Mouse (Mus musculus) layer of hippocampus, adult 9-10 months (tissue): ENCODE results near the gene Parp16.
A peak's percentile ranks its signal among the peaks of the same experiment; 100 is the strongest.
"Not testable (repeated sequence)": the region's sequence is repeated elsewhere in the genome, so short reads cannot be mapped to it uniquely, and the experiment has no call there.

Experiments used
- DNase-seq: peaks from one replicate; pipeline ENCODE4 v3.0.0; 2022; ENCODE audit warnings: low spot score

Gene Parp16

DNA sequence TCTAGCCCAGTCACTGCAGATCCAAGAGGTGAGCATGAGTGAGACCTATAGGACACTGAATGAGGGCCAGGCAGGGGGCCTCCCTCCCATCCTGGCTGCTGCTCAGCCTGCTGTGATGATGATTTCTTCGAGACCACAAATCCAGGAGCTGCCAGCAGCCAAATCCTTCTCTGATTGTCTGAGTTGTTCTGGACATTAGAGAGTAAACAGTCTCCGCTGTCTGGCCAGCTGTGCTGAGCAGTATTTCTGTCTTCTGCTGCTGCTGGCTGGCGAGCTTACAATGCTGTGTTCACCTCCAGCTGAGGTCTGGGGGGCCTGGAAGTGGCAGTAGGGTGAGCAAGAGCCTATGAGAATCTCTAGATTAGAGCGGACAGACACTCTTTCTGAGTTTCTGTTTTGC lies 48.1 kb downstream of the Parp16 start:
- DNase-seq: no peak

DNA sequence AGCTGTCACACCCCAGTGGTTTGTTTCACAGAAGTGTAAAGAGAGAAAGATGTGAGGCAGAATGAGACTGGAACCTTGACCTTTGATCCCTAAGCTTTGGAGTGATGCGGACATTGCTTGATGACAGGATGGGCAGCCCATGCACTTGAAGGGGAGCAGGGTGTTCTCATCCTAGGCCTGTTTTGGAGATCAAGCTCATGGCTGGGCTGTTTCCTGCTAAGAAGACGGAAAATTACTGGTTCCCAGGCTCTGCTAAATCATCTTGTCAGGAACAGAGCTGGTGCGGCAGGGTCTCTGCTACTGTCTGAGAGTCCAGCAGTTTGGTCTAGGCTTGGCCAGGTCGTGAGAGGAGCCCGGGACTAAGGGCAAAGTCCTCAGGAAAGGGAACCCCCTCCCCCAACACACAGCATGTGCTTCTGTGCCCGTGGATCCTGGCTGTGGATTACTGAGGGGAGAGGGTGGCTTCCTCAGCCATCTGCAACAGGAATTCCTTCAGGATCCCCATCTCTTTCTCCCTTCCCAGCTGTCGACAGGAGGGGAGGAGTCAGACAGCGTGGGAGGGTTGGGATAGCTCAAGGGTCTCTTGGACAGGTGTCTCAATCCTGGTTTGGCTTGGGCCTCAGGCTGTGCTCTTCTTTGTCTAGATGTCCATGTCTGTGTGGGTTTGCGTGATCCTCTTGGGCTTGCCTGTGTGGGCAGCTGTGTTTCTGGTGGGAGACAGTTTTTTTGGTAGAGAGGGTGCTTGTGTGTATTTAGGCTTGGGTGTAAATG lies 49.1 kb downstream of the Parp16 start:
- no peak for DNase-seq

DNA sequence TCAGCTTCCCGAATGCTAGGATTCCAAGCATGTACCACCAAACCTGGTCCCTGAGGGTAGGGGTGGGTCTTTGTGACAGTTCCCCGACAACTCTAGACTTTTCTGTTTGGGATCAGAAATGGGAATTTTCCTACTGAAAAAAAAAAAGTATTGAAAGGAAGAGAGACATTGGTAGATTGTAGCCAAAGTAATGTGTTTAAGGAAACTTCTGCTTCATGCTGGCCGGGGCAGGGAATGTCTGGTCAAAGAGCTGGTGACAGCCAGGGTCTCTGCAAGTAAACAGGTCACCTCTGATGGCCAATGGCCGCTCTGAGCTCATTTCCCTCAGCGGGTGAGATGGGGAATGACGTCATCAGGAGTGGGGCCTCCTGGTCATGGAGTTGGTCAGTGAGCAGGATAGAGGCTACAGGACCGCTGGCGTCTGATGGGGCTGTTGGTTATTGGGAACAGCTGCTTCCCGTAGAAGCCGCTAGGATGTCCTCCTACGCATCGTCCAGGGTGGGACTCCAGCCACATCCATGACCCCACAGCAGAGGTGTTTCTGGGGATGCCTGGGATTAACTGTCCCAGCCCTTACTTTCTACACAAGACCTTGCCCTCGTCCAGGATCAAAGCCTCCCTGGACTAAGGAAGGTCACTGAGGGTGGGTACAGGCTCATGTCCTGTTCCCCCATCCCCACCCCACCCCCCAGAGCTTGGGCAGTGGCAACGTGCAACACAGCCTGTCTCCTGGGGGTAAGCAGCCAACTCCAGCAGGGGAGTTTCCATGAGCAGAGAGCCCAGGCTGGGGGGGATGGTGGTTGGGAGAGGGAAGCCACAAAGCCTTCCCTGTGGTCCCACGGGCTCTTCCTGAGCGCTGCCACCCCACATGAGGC lies 52.6 kb downstream of the Parp16 start:
- no peak for DNase-seq

DNA sequence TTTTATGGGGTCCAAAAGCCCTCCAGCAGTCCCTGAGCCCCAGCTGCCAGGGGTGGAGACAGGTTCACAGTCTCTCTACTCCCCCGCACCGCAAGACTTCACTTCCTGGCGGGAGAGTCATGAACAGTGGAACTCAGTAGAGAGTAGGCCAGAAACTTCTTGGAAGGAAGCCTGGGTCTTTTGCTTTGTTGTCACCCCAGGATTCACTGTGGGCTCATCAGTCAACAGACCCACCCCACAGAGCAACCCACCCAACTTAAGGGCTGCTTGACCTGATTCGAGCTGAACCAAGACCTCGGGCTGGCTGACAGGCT lies 53.2 kb downstream of the Parp16 start:
- no peak for DNase-seq

DNA sequence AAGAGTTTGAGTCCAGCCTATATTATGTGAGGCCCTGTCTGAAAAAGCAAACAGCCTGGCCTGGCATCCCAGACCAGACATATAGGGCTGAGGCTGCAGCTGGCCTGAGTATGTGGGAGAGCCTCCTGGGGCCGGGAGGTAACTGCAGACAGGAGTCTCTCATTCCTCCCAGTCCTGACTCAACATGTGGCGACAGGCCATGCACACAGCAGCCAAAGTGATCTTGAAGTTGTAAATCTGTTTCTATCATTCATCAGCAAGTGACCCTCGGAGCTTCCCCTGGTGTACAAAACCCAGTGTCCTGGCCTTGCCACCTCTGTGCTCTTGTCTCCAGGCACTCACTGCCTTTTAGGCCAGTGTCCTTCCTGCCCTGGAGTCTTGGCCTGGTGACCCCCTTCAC lies 56.9 kb downstream of the Parp16 start:
- DNase-seq: no peak

DNA sequence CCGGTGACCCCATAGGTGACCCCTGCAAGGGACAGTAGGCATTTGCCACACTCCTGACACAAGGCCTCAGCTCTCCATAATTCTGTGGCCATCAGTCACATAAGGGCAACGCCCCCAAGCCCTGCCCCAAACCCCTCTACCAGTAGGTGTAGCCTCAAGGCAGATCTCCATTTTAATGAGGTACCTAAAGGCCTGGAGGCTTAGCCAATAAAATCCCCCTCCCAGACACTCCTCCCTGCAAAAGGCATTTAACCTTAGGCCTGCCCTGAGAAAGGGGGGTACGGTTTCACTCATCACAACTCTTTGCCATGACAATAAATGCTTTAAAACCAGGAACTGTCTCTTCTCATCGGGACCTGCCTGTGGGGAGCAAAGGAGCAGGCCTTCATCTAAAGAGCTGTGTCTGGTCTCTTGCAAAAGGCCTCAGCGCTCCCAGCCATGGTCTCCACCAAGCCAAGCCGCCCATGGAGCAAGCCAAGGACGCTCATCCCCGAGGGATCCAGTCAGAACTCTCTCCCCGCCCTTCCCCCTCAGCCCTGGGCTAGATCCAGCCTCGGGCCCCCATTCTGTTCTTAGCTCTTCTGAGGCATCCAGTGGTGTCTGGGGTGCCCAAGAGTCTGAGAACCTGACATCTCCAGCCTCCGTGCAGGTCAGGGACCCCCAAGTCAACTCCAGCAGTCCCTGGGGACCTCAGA lies 60.9 kb downstream of the Parp16 start:
- no peak for DNase-seq

DNA sequence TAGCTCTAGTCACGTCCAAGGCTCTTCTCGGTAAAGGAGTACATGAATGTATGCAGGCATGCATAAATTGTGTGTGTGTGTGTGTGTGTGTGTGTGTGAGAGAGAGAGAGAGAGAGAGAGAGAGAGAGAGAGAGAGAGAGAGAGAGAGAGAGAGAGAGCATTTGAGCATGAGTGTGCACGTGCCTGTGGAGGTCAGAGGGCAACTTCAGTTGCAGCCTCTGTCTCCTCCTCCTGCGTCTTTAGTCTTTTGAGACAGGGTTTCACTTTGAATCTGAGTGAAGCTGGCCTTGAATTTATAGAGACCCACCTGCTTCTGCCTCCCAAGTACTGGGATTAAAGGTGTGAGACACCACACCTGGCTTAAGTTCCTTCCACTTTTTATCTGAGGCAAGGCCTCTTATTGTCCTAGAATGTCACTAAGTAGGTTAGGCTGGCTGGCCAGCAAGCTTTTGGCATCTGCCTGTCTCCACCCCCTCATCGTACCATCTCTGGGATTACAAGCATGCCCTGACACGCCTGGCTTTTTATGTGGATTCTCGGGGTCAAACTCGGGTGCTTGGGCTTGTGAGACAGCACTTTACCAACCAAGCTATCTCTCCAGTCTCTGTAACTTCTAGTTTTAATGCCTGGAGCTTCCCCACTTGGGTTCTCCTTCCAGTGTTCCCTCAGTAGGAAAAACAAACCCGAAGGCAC lies 62.2 kb downstream of the Parp16 start:
- no peak for DNase-seq

DNA sequence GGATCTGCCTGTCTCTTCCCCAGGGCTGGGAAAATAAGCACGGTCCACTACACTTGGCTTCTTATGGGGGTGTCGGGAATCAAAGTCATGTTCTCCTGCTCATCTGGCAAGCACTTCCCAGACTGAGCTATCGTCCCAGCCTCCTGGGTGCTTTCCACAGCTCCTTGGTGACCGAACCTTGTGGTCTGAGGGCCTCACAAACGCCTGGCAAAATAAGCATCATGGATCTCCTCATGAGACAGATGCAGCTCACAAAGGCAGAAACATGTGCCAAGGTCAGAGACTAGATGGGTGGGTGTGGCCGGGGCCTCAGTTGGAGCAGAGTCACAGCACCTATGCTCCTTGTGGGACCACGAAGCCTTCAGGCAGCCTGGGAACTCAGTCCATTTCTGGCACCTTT lies 64.2 kb downstream of the Parp16 start:
- DNase-seq: no peak

DNA sequence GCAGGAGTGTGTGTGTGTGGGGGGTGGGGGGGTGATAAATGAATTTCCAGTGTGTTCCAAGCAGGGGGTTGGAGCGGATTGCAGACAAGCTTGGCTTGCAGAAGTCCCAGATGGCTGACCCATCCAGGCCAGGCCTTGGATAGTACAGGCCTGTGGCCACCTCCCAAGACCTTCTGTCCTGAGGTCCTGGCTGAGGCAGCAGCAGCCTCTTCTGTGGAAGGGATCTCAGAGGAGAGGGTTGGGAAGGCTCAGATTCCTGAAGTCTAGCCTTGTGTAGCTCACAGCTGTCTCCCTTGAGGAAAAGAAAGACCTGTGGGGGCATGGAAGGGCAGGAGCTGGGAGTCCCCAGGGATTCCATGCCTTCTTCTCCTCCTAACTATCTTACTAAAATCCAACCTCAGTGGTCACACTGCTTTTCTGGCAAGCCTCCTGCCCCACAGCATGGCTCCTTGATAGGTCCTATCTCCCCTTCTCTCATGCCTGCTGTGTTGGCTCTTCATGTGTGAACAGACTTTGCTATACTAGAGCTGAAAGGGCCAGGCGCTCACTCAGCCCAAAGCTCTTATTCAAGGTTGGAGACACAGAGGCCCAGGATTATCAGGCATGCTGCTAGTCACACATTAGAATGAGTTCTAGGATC lies 66.6 kb downstream of the Parp16 start:
- DNase-seq: no peak

DNA sequence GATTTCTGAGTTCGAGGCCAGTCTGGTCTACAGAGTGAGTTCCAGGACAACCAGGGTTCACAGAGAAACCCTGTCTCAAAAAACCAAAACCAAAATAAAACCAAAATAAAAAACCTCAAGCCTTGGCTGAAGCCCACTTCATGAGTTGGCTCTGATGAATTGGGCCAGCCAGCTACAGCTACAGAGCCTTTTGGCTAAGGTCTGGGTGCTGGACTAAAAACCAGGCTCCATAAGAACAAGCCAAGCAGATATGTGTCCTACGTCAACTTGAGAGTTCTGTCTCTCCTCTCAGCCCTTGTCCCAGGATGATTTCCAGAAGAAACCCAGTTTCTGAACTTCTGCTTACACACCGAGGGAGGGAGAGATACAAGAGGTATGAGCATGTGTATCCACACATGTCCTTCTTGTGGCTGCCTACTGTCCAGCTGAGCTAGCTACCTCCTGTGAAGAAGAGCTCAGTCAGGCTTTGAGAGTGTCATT lies 67.5 kb downstream of the Parp16 start:
- DNase-seq: no peak

DNA sequence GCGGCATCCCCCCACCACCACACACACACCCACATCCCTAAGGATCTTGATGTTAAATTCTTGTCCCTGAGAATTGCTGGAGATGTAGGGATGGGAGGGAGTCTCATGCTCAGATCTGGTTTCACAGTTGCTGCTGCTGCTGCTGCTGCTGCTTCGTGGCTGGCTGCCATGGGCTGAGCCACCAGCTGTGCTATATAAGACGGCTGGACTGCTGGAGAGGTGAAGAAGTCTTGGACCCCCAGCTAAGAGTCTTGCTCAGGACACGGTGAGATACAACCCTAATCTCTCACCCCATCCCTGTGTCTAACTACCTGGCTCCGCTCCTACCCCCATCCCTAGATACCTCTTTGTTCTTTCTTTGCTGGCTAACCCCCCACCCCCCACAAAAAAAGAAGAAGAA lies 69.8 kb downstream of the Parp16 start, which contains the start of gene Cilp:
Gene Cilp, plus strand, starts transcription at position 222 of the 400 bp plus-strand sequence.
- no peak for DNase-seq

DNA sequence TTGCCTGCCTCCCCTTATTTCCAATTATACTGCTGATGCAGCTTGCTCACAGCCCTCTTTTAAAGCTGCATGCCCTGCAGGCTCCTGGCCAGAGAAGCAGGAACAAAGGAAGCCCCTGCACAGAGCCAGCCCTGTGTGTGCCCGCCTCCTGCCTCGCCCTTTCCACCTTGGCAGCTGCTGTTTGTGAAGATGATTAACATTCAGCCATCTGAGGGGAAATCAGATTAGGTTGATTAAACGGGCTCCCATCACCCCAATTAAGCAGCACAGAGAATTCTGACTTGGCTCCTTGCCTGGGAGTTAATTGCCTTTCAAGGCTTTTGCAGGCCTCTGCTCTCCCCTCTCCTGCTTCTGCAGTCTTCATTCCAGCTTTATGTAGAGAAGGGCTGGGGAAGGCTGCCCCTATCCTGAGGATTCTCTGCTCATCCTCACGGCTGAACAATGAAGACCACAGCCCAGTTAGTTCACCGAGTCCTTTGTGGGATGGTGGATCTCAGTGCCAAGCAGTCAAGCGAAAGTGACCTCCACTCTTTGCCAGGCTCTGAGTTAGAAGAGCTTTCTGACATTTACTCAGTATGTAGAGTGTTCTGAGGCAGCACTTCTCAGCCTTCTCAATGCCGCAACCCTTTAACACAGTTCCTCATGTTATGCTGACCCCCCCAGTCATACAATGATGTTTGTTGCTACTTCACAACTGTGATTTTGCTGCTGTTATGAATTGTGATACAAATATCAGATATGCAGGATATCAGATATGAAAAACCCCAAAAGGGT lies 72.8 kb downstream of the Parp16 start:
- DNase-seq: peak; percentile 33

DNA sequence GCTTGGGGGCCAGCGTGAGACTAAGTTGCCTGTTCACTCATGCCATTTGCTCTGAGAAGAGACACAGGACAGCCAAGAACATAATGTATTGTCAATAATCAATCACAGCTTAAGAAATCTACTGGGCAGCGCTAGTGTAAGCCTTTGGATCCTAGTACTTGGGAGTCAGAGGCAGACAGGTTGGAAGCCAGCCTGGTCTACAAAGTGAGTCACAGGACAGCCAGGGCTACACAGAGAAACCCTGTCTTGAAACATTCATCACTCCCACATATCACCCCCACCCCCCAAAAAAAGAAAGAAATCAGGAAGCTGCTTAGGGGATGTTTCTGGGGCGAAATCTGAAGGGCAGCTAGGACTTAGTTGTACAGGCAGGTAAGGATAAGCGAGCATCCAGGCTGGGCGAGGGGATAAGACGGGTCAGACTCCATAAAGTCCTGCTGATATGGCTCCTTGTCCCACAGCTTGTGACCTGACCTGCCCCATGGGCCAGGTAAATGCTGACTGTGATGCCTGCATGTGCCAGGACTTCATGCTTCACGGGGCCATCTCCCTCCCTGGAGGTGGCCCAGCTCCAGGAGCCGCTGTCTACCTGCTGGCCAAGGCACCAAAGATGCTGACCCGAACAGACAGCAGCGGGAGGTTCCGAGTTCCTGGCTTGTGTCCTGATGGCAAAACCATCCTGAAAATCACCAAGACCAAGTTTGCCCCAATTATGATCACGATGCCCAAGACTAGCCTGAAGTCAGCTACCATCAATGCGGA lies 78.1 kb downstream of the Parp16 start:
- DNase-seq: no peak

DNA sequence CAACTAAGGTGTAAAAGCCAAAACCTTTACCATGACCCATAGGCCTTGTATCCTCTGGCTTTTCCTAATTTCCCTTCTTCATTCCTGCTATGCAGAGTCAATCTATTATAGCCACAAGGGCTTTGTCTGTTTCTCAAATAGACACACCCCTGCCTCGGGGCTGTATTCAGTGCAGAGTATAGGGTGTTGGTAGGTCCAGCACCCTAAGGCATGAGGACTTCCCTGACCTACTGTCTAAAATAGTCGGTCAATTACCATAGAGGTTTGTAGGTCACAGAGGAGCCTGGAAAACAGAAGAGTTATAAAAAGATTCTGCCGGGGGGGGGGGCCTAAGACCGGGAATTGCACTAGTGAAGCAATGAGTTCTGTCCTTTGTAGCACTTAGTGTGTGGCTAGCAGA lies 78.7 kb downstream of the Parp16 start:
- no peak for DNase-seq

DNA sequence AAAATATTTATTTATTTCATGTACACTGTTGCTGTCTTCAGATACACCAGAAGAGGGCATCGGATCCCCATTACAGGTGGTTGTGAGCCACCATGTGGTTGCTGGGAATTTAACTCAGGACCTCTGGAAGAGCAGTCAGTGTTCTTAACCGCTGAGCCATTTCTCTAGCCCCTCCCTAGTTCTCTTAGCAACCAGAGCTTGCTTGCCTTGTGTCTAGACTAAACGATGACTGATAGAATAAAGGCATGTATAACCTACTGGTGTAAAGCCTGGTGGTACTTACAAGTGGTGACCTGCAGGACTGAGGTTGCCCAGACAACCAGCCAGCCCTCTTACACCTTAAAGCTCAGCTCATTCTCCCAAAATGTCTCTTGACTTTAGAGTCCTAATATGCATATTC lies 79.7 kb downstream of the Parp16 start:
- DNase-seq: not testable (repeated sequence)

DNA sequence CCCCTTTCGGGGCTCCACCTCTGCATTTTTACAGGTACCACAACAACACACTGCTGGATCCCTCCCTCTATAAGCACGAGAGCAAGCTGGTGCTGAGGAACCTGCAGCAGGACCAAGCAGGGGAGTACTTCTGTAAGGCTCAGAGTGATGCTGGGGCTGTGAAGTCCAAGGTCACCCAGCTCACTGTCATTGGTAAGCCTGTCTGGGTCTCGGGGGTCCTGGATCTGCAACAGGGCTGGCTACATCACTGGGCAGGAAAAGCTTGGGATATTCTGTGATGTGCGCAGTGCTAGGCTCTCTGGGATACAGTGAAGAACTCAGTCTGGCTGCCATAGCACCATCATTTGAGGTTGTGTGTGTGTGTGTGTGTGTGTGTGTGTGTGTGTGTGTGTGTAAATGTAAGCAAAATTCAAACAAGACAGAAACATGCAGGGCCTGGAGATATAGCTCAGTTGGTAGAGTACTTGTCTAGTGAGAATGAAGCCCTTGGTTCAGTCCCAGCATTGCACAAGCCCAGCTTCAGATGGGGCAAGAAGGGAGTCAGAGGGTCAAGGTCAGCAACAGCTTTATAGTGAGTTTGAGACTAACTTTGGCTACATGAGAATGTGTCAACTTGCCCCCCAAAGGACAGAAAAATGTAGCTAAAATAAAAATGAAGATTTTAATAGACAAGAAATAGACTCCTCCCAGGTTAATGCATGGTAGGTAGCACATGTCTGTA lies 80.8 kb downstream of the Parp16 start:
- no peak for DNase-seq

DNA sequence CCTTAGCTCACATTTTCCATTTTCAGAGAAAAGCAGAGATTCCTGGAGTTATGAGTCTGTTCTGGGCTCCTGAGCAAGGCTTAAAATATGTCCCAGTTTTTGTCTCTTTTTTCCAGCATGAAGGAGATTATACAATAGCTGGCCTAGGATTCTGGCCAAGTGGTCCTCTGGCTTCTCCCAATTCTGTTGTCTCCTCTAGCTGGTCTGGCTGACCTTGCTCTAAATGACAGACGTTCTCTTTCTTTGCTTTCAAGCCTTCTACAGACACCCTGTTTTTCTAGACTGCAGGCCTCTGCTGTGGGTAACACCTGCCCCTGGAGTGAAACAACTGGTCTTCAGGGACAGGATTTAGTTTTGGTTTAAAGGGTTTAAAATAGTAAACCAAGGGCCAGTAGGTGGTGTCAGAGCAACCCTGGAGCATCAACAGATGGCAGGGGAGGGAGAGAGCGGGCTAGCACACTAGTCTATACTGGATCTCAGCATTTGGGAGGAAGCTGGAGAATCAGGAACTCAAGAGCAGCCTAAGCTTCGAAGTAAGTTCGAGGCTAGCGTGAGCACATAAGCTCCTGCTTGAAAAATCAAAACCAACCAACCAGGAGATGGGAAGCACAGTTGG lies 86.5 kb downstream of the Parp16 start:
- DNase-seq: no peak

DNA sequence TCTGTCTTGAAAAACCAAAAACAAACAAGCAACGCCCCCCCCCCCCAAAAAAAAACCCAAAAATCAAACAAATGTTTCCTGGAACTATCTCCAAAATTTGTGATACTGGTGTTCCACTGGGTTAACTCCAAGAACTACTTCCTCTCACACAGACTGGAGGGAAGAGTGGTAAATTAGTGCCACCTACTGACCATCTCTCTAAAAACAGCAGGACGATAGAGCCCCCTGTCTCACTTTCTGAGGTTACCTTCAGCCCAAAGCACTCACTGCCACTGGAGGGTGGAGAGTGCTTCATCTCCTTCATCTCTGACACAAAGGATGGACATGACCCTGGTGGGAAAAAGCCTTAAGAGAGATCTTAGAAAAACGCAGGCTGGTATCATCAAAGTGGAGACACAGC lies 88.1 kb downstream of the Parp16 start:
- DNase-seq: peak; percentile 42

DNA sequence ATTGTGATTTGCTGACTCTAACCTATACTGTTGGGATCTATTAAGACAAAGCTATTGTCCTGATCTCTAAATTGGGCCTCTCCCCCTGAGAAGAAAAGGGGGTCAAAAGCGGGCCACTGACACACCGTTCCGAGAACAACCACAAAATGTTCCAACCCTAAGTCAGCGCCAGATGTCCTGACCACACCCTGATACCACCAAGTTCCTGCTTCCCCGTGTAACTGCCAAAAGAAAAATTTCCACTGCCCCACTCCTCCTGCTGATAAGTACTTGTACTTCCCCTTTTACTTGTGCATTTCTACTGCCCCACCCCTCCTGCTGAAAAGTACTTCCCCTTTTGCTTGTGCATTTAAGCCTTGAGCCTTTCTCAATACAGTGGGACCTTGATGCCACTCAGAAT lies 93.1 kb downstream of the Parp16 start:
- DNase-seq: not testable (repeated sequence)
